Mouse (Mus musculus): Measurements from ENCODE around the gene Cabin1. TPM values are rescaled to one million over a fixed set of nuclear protein-coding genes. Genes with fewer than 3 reads are reported as not detected.
A peak's percentile ranks its signal among the peaks of the same experiment; 100 is the strongest.

The Cabin1 gene
- polyA plus RNA-seq, 1 experiment from 2014 or later: 31.6 TPM

GRCm38 (mm10) chr10:75605162-75605846 lies 158.8 kb downstream of the Cabin1 start:
- Histone ChIP-seq H3K4me1 (ENCODE audit: control insufficient read depth, insufficient read depth, low read length) (no peaks in the 10 kb centered on the region), H3K4me2 (no peak overlapping the region), H3K27me3 (ENCODE audit: control insufficient read depth, insufficient read depth, low read length) (no peaks in the 10 kb centered on the region), H3K4me3 (ENCODE audit: low read depth, low read length) (no peak overlapping the region), H3K9ac (ENCODE audit: low read length) (no peak overlapping the region), H3K9me3 (ENCODE audit: control insufficient read depth, low read length) (no peaks in the 10 kb centered on the region), H3K36me3 (ENCODE audit: control insufficient read depth, insufficient read depth, low read length) (no peaks in the 10 kb centered on the region), H3K27ac (ENCODE audit: low read depth, low read length) (no peak overlapping the region)
- WGBS: 46% methylated on average over 11 of the region's 11 CpGs
- DNase-seq (ENCODE audit: low spot score, missing footprints) (no peak), ATAC-seq (ENCODE audit: low FRiP score) (no peak)

GRCm38 (mm10) chr10:75600189-75600730 lies 163.9 kb downstream of the Cabin1 start:
- Histone ChIP-seq H3K27ac (ENCODE audit: low read depth, low read length) (no peak overlapping the region), H3K4me2 (no peak overlapping the region), H3K36me3 (ENCODE audit: control insufficient read depth, insufficient read depth, low read length) (no peaks in the 10 kb centered on the region), H3K9me3 (ENCODE audit: control insufficient read depth, low read length) (no peaks in the 10 kb centered on the region; the same call in 1 of the 2 replicates), H3K9ac (ENCODE audit: low read length) (no peak overlapping the region), H3K27me3 (ENCODE audit: control insufficient read depth, insufficient read depth, low read length) (no peaks in the 10 kb centered on the region), H3K4me3 (ENCODE audit: low read depth, low read length) (no peak overlapping the region), H3K4me1 (ENCODE audit: control insufficient read depth, insufficient read depth, low read length) (no peaks in the 10 kb centered on the region)
- DNase-seq (ENCODE audit: low spot score, missing footprints) (peak; percentile 84), ATAC-seq (ENCODE audit: low FRiP score) (no peak)
- 86% methylated on average over 7 of the region's 7 CpGs for WGBS

Other genes starting within 250 kb of the Cabin1 start
- 199 and 208 TPM in 2 replicates for gene Snrpd3, start 246.8 kb downstream of the Cabin1 start, polyA plus RNA-seq (2014; fragmentation: Nextera tagmentation; extraction: Ambion mirVana)
- gene Gucd1, start 246.4 kb downstream of the Cabin1 start, polyA plus RNA-seq (2014; fragmentation: Nextera tagmentation; extraction: Ambion mirVana): 27.8 and 36.0 TPM in 2 replicates
- 3.3 and 4.1 TPM in 2 replicates for gene Lrrc75b, start 204.0 kb downstream of the Cabin1 start, polyA plus RNA-seq (2014; fragmentation: Nextera tagmentation; extraction: Ambion mirVana)
- gene Ggt1, start 202.7 kb downstream of the Cabin1 start, polyA plus RNA-seq (2014; fragmentation: Nextera tagmentation; extraction: Ambion mirVana): 1.5 and 2.1 TPM in 2 replicates
- gene Ggt5, start 175.0 kb downstream of the Cabin1 start, polyA plus RNA-seq (2014; fragmentation: Nextera tagmentation; extraction: Ambion mirVana): 0.25 and 0.29 TPM in 2 replicates
- 1.2 and 1.6 TPM in 2 replicates for gene Susd2, start 120.3 kb downstream of the Cabin1 start, polyA plus RNA-seq (2014; fragmentation: Nextera tagmentation; extraction: Ambion mirVana)
- gene Ddt, start 9.1 kb upstream of the Cabin1 start, polyA plus RNA-seq (2014; fragmentation: Nextera tagmentation; extraction: Ambion mirVana): 89.8 and 94.7 TPM in 2 replicates
- gene Gm20441, start 16.6 kb upstream of the Cabin1 start, polyA plus RNA-seq (2014; fragmentation: Nextera tagmentation; extraction: Ambion mirVana): not detected in 2 replicates
- gene Gstt3, start 17.1 kb upstream of the Cabin1 start, polyA plus RNA-seq (2014; fragmentation: Nextera tagmentation; extraction: Ambion mirVana): 1.0 and 1.2 TPM in 2 replicates
- 4.9 and 6.1 TPM in 2 replicates for gene Gstt1, start 34.2 kb upstream of the Cabin1 start, polyA plus RNA-seq (2014; fragmentation: Nextera tagmentation; extraction: Ambion mirVana)
- not detected in 2 replicates for gene Gstt4, start 58.2 kb upstream of the Cabin1 start, polyA plus RNA-seq (2014; fragmentation: Nextera tagmentation; extraction: Ambion mirVana)
- 6.3 and 8.4 TPM in 2 replicates for gene Gstt2, start 73.1 kb upstream of the Cabin1 start, polyA plus RNA-seq (2014; fragmentation: Nextera tagmentation; extraction: Ambion mirVana)
- 1,631 and 1,834 TPM in 2 replicates for gene Mif, start 95.9 kb upstream of the Cabin1 start, polyA plus RNA-seq (2014; fragmentation: Nextera tagmentation; extraction: Ambion mirVana)
- 0.62 and 1.6 TPM in 2 replicates for gene Derl3, start 129.1 kb upstream of the Cabin1 start, polyA plus RNA-seq (2014; fragmentation: Nextera tagmentation; extraction: Ambion mirVana)
- 268 and 274 TPM in 2 replicates for gene Smarcb1, start 157.3 kb upstream of the Cabin1 start, polyA plus RNA-seq (2014; fragmentation: Nextera tagmentation; extraction: Ambion mirVana)
- gene Chchd10, start 168.8 kb upstream of the Cabin1 start, polyA plus RNA-seq (2014; fragmentation: Nextera tagmentation; extraction: Ambion mirVana): 5.5 and 6.4 TPM in 2 replicates
- 33.6 and 34.6 TPM in 2 replicates for gene Mmp11, start 172.2 kb upstream of the Cabin1 start, polyA plus RNA-seq (2014; fragmentation: Nextera tagmentation; extraction: Ambion mirVana)
- gene Gm867, start 176.3 kb upstream of the Cabin1 start, polyA plus RNA-seq (2014; fragmentation: Nextera tagmentation; extraction: Ambion mirVana): 0.48 and 1.5 TPM in 2 replicates
- gene Vpreb3, start 178.7 kb upstream of the Cabin1 start, polyA plus RNA-seq (2014; fragmentation: Nextera tagmentation; extraction: Ambion mirVana): 0.47 and 0.70 TPM in 2 replicates
- 0.06 and 0.11 TPM in 2 replicates for gene Gm5134, start 190.2 kb upstream of the Cabin1 start, polyA plus RNA-seq (2014; fragmentation: Nextera tagmentation; extraction: Ambion mirVana)